Mouse (Mus musculus): ENCODE data around the gene Chsy1.

The Chsy1 gene

GRCm38 (mm10) chr7:66109855-66110635 lies 730 bp downstream of the Chsy1 start:
- peak; percentile 32 for DNase-seq (ENCODE audit: low read depth, low spot score)

GRCm38 (mm10) chr7:66110636-66111112 lies 1.4 kb downstream of the Chsy1 start:
- DNase-seq (ENCODE audit: low read depth, low spot score): no peak

GRCm38 (mm10) chr7:66111211-66111610 lies 1.9 kb downstream of the Chsy1 start:
- no peak for DNase-seq (ENCODE audit: low read depth, low spot score)

- no peak for DNase-seq (ENCODE audit: low read depth, low spot score)
Measured at GRCm38 (mm10) chr7:66113561-66113960, 4.2 kb downstream of the Chsy1 start.

- DNase-seq (ENCODE audit: low read depth, low spot score): no peak
Measured at GRCm38 (mm10) chr7:66115821-66116343, 6.6 kb downstream of the Chsy1 start.

GRCm38 (mm10) chr7:66116906-66117482 lies 7.7 kb downstream of the Chsy1 start:
- DNase-seq (ENCODE audit: low read depth, low spot score): no peak

- no peak for DNase-seq (ENCODE audit: low read depth, low spot score)
Measured at GRCm38 (mm10) chr7:66118046-66118445, 8.7 kb downstream of the Chsy1 start.

GRCm38 (mm10) chr7:66118796-66119195 lies 9.5 kb downstream of the Chsy1 start:
- DNase-seq (ENCODE audit: low read depth, low spot score): no peak

GRCm38 (mm10) chr7:66120139-66120538 lies 10.8 kb downstream of the Chsy1 start:
- DNase-seq (ENCODE audit: low read depth, low spot score): no peak

GRCm38 (mm10) chr7:66120702-66121396 lies 11.5 kb downstream of the Chsy1 start:
- DNase-seq (ENCODE audit: low read depth, low spot score): no peak

- DNase-seq (ENCODE audit: low read depth, low spot score): no peak
Measured at GRCm38 (mm10) chr7:66124551-66124968, 15.2 kb downstream of the Chsy1 start.

GRCm38 (mm10) chr7:66125368-66125767 lies 16.1 kb downstream of the Chsy1 start:
- no peak for DNase-seq (ENCODE audit: low read depth, low spot score)

GRCm38 (mm10) chr7:66127951-66128645 lies 18.8 kb downstream of the Chsy1 start:
- DNase-seq (ENCODE audit: low read depth, low spot score): no peak

- DNase-seq (ENCODE audit: low read depth, low spot score): no peak
Measured at GRCm38 (mm10) chr7:66128857-66129256, 19.5 kb downstream of the Chsy1 start.

- DNase-seq (ENCODE audit: low read depth, low spot score): no peak
Measured at GRCm38 (mm10) chr7:66130296-66130695, 21.0 kb downstream of the Chsy1 start.

- DNase-seq (ENCODE audit: low read depth, low spot score): no peak
Measured at GRCm38 (mm10) chr7:66131776-66132421, 22.6 kb downstream of the Chsy1 start.

- DNase-seq (ENCODE audit: low read depth, low spot score): no peak
Measured at GRCm38 (mm10) chr7:66134154-66134553, 24.8 kb downstream of the Chsy1 start.

- DNase-seq (ENCODE audit: low read depth, low spot score): no peak
Measured at GRCm38 (mm10) chr7:66135644-66136043, 26.3 kb downstream of the Chsy1 start.

GRCm38 (mm10) chr7:66136187-66136586 lies 26.9 kb downstream of the Chsy1 start:
- DNase-seq (ENCODE audit: low read depth, low spot score): no peak

GRCm38 (mm10) chr7:66137309-66137708 lies 28.0 kb downstream of the Chsy1 start:
- no peak for DNase-seq (ENCODE audit: low read depth, low spot score)

- no peak for DNase-seq (ENCODE audit: low read depth, low spot score)
Measured at GRCm38 (mm10) chr7:66138301-66138700, 29.0 kb downstream of the Chsy1 start.

Measured in embryo, embryonic 11.5 days (tissue).